Comparison of ENCODE assay signal across 15 mouse cellular contexts in genomic region chr12:84461416-84461815, GRCm38 (mm10). TPM values are rescaled to one million over a fixed set of nuclear protein-coding genes. Genes with fewer than 3 reads are reported as not detected.
DNase-seq lines count a peak whose midpoint lies in the region.
"Had no signal": no experiment of that assay in that cellular context is flagged by ENCODE, and none has a peak within 500 bp of the region (broad histone marks: within the 10 kb centered on the region; RNA-seq: fewer than 3 reads in every experiment).

No protein-coding gene starts in this region.

- peak; percentile 32 for DNase-seq in adrenal gland, adult 2 months
- no peak for DNase-seq in adrenal gland, postnatal 25 days
- DNase-seq in heart, adult 11 months = peak; percentile 50
- DNase-seq in heart, adult 18-20 months = no peak
- DNase-seq in adipocyte (ENCODE audit: low spot score) = peak; percentile 25
- DNase-seq in lung, postnatal 10 days = no peak
- DNase-seq: cerebellum, adult 18-20 months; cerebellum, adult 9-10 months; cerebellum, postnatal 14 days; gastrocnemius, postnatal 10 days; gastrocnemius, postnatal 36 days; heart, postnatal 10 days; heart, postnatal 36 days; kidney, adult 11 months; kidney, adult 8-10 months had no signal

RNA-seq across cellular contexts. Expression of gene Lin52, which starts 10.2 kb away (rescaled TPM):
- total RNA-seq in adrenal gland, adult 2 months (2021) = 10 to 100 TPM; 16.2 to 19.7 TPM
- 5.0 and 6.9 TPM in 2 replicates for polyA plus RNA-seq in adrenal gland, adult 2 months (2012; rRNA removed)
- 18.1 and 18.5 TPM in 2 replicates for total RNA-seq in adrenal gland, postnatal 25 days (2021)
- total RNA-seq in heart, adult 18-20 months (2021) = 10 to 100 TPM in 1 of 2 experiments, 1 to 10 TPM in 1; 9.9 to 12.0 TPM

RNA-seq across cellular contexts. Expression of gene Aldh6a1, which starts 10.6 kb away (rescaled TPM):
- 100 to 1,000 TPM; 211 to 272 TPM for total RNA-seq in adrenal gland, adult 2 months (2021)
- 21.7 and 22.0 TPM in 2 replicates for polyA plus RNA-seq in adrenal gland, adult 2 months (2012; rRNA removed)
- total RNA-seq in adrenal gland, postnatal 25 days (2021) = 156 and 187 TPM in 2 replicates
- 100 to 1,000 TPM; 223 to 267 TPM for total RNA-seq in heart, adult 18-20 months (2021)

RNA-seq across cellular contexts. Expression of gene Rnf113a2, which starts 44.4 kb away (rescaled TPM):
- 10 to 100 TPM; 16.0 to 19.6 TPM for total RNA-seq in adrenal gland, adult 2 months (2021)
- polyA plus RNA-seq in adrenal gland, adult 2 months (2012; rRNA removed) = 0.73 and 0.86 TPM in 2 replicates
- total RNA-seq in adrenal gland, postnatal 25 days (2021) = 17.9 and 19.3 TPM in 2 replicates
- total RNA-seq in heart, adult 18-20 months (2021) = 10 to 100 TPM in 1 of 2 experiments, 1 to 10 TPM in 1; 9.7 to 10.5 TPM

RNA-seq across cellular contexts. Expression of gene Bbof1, which starts 52.5 kb away (rescaled TPM):
- total RNA-seq in adrenal gland, adult 2 months (2021) = 1 to 10 TPM; 2.7 to 3.4 TPM
- polyA plus RNA-seq in adrenal gland, adult 2 months (2012; rRNA removed) = not detected in 2 replicates
- total RNA-seq in adrenal gland, postnatal 25 days (2021) = 3.5 and 4.3 TPM in 2 replicates
- total RNA-seq in heart, adult 18-20 months (2021) = 1 to 10 TPM; 1.4 to 1.5 TPM

RNA-seq across cellular contexts. Expression of gene Entpd5, which starts 52.6 kb away (rescaled TPM):
- 100 to 1,000 TPM; 124 to 126 TPM for total RNA-seq in adrenal gland, adult 2 months (2021)
- 11.9 and 14.8 TPM in 2 replicates for polyA plus RNA-seq in adrenal gland, adult 2 months (2012; rRNA removed)
- total RNA-seq in adrenal gland, postnatal 25 days (2021) = 137 and 159 TPM in 2 replicates
- total RNA-seq in heart, adult 18-20 months (2021) = 10 to 100 TPM; 74.0 to 80.2 TPM

Comparison
In these comparisons a context has a peak if more than half of its experiments do, and no peak if none do; other contexts are left out.
1. DNase-seq: peak in adrenal gland, adult 2 months (single experiment), heart, adult 11 months (single experiment) and adipocyte (single experiment); none in adrenal gland, postnatal 25 days (single experiment), heart, adult 18-20 months (0 of 2) and lung, postnatal 10 days (single experiment).